Mouse (Mus musculus) gastrocnemius, adult 18-20 months (tissue): ENCODE results near the gene Ercc4. TPM values are rescaled to one million over a fixed set of nuclear protein-coding genes. Genes with fewer than 3 reads are reported as not detected.
"Not testable (repeated sequence)": the region's sequence is repeated elsewhere in the genome, so short reads cannot be mapped to it uniquely, and the experiment has no call there.

Experiments
- DNase-seq: peaks from one replicate; pipeline ENCODE4 v3.0.0; 2021; ENCODE audit warnings: low spot score
- long read RNA-seq, 2 experiments: library from polyadenylated mRNA; stranded (forward); transcript quantifications; one replicate each; pipeline ENCODE4 v2.0.0; 2021
- total RNA-seq, 2 experiments: library from RNA; stranded (reverse); gene quantifications; 2 replicates each; pipeline ENCODE4 v1.2.3; 2021

The Ercc4 gene
- total RNA-seq = 1 to 10 TPM; 5.0 to 5.1 TPM
- long read RNA-seq, experiment 1, transcript Ercc4-201 (11 exons, 3,480 nt) = major isoform, 12 of 16 reads
- long read RNA-seq, experiment 1, partial matches to known transcripts = 1 of 16 reads
- long read RNA-seq, experiment 1, other reads (novel, unspliced or antisense) = 3 of 16 reads
- long read RNA-seq, experiment 2, transcript Ercc4-201 (11 exons, 3,480 nt) = major isoform, 7 of 8 reads
- long read RNA-seq, experiment 2, partial matches to known transcripts = 0 of 8 reads
- long read RNA-seq, experiment 2, other reads (novel, unspliced or antisense) = 1 of 8 reads

GRCm38 (mm10) chr16:13109156-13109989 is at the start of gene Ercc4:
TSS of gene Ercc4 (plus strand) at chr16:13109684.
- peak; percentile 97 for DNase-seq

- no peak for DNase-seq
Observed at GRCm38 (mm10) chr16:13061113-13061512, 48.4 kb upstream of the Ercc4 start.

- no peak for DNase-seq
Observed at GRCm38 (mm10) chr16:13074176-13074575, 35.3 kb upstream of the Ercc4 start.

- no peak for DNase-seq
Observed at GRCm38 (mm10) chr16:13080161-13080560, 29.3 kb upstream of the Ercc4 start.

- DNase-seq = no peak
Observed at GRCm38 (mm10) chr16:13083155-13083798, 26.2 kb upstream of the Ercc4 start.

GRCm38 (mm10) chr16:13108356-13108755 is 1.1 kb upstream of the Ercc4 start:
- no peak for DNase-seq

GRCm38 (mm10) chr16:13109990-13110595 is 609 bp downstream of the Ercc4 start:
- DNase-seq = no peak

GRCm38 (mm10) chr16:13114821-13115220 is 5.3 kb downstream of the Ercc4 start:
- DNase-seq = no peak

GRCm38 (mm10) chr16:13115466-13115865 is 6.0 kb downstream of the Ercc4 start:
- DNase-seq = not testable (repeated sequence)

- peak; percentile 69 for DNase-seq
Observed at GRCm38 (mm10) chr16:13117299-13117966, 7.9 kb downstream of the Ercc4 start.

GRCm38 (mm10) chr16:13117967-13118430 is 8.5 kb downstream of the Ercc4 start:
- DNase-seq = no peak

- DNase-seq = no peak
Observed at GRCm38 (mm10) chr16:13118754-13119294, 9.3 kb downstream of the Ercc4 start.

- no peak for DNase-seq
Observed at GRCm38 (mm10) chr16:13119641-13120350, 10.3 kb downstream of the Ercc4 start.

- DNase-seq = no peak
Observed at GRCm38 (mm10) chr16:13125357-13125756, 15.9 kb downstream of the Ercc4 start.

GRCm38 (mm10) chr16:13127566-13127965 is 18.1 kb downstream of the Ercc4 start:
- DNase-seq = no peak

GRCm38 (mm10) chr16:13130412-13130811 is 20.9 kb downstream of the Ercc4 start:
- DNase-seq = no peak

- no peak for DNase-seq
Observed at GRCm38 (mm10) chr16:13141220-13141619, 31.7 kb downstream of the Ercc4 start.

- DNase-seq = no peak
Observed at GRCm38 (mm10) chr16:13143932-13144331, 34.4 kb downstream of the Ercc4 start.

- no peak for DNase-seq
Observed at GRCm38 (mm10) chr16:13144682-13145410, 35.4 kb downstream of the Ercc4 start.
